Mouse (Mus musculus): ENCODE results near the gene Txn1.

Gene Txn1

DNA sequence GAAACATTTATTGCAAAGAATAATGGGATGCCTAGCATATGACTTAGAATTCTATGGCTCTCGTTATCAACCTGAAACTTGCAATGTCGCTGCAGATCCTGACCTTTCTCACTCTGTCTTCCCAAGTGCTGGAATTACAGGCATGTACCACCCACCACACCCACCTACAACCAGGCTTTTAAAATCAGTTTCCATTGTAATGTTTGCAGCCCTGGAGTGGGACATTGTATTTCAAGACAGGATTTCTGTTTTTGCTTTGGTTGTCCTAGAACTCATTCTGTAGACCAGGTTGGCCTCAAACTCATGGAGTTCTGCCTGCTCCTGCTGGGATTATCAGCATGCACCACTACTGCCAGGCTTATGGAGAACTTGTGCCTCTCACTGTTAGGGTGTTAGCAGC, 13.3 kb downstream of the Txn1 start:
- CTCF ChIA-PET: no interaction called here

GRCm38 (mm10) chr4:57940631-57941030, 15.6 kb downstream of the Txn1 start:
- CTCF ChIA-PET: interaction anchor here (0.7 kb wide), 1 partner anchor 171 kb away, joined by 4 read pairs; no protein-coding TSS in a partner anchor

- CTCF ChIA-PET: no interaction called here
These were observed 18.9 kb downstream of the Txn1 start for GRCm38 (mm10) chr4:57937292-57937691.

DNA sequence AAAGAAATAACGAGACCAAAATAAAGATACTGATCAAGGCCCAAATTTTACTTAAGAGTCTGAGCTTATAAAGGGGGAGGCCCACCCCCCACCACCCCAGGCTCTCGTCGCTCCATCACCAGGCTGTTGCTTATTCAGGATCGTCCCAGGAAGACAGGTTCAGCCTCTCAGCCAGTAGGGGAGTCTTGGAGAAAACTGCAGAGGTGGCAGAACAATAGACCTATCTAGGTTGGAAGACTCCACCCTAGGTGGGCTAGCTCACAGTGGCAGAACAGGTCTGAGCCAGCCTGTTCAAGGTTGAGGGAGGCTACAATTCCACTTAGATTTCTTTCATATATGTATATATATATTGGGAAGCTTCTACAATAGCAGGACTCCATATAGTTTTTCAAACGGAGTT, 22.0 kb downstream of the Txn1 start:
- CTCF ChIA-PET: no interaction called here

- CTCF ChIA-PET: no interaction called here
These were observed 25.5 kb downstream of the Txn1 start for GRCm38 (mm10) chr4:57930559-57931170.

- CTCF ChIA-PET: no interaction called here
These were observed 28.6 kb downstream of the Txn1 start for GRCm38 (mm10) chr4:57927464-57928205.

DNA sequence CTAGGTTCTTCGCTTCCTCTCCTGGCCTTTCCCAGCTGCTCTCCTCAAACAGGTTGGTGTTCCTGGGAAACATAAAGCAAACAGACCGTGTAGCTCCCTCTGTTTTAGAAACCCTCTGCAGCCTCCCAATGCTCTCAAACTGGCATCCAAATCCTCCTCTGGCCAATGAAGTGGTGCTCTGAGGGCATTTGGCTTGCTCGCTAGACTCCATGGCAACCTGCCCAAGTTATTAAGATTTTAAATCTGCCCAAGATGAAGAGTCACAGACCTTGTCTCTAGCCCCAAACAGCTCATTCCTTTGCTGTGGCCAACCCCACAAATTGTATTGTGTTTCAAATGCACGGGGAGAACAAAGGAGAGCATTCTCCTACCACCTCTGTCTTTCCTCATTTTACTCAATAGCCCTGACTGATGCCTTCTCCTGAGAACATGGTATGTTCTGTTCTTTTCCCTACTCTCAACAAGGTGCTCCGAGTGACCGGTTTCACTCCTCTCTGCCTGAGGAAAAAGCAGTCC, 31.6 kb downstream of the Txn1 start:
- CTCF ChIA-PET: no interaction called here

DNA sequence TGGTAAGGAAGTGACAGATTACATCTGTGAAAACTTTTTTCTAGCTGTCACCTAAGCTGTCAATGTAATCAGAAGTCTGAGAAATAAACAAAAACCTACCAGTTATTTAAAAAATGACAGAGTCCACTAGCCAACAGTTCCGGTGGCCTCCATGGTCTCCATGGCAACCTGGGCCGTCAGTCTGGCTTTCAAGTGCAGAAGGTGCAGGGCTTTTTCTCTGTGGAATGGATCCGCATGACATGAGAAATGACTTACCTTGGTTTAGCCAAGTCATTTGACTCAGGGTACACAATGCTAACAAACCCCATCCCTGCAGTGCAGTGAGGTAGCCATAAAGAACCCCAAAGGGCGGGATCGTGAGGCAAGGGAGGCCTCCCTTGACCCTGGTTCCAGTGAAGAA, 34.0 kb downstream of the Txn1 start:
- CTCF ChIA-PET: no interaction called here

- CTCF ChIA-PET: interaction anchor here (0.6 kb wide), 1 partner anchor 318 kb away, joined by 3 read pairs; no protein-coding TSS in a partner anchor
These were observed 35.7 kb downstream of the Txn1 start for GRCm38 (mm10) chr4:57920522-57920921.

DNA sequence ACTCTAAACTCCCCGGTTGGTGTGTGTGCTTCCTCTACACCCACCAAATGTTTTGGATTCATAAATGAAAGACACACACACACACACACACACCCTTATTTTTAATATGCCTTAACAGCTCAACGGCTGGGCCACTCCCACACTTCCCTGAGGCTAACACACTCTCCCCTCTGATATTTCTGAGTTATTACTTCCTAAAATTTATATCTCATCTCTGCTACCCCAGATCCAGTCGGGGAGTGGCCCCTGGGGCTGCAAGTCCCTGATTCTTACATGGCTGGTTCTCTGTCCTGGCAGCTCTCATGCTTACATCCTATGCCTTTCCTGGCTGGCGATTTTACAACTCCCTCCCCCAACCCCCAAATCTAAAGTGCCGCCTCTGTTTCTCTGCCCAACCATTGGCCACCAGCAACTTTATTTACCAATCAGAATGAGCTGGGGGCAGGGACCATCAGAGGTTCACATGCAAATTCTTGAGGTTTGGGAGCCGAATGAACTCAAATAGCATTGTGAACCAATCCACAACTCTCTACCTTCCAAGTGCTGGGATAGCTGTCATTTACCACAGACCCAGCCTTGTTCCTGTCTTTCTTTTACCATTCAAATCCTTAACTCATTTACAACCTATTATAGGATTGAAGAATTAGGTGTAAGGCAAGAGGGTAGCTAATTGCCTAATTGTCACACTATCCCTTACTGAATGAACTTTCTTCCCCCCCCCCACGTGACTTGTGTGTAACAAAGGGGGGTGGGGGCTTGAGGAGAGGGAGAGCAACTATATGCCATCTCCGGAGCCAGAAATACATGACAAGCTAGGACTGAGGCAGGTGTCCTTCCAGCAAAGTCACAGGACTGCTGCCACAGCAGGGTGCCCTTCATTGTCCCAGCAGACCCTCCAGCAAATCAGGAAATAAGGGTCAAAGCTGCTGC, 36.5 kb downstream of the Txn1 start:
- CTCF ChIA-PET: interaction anchor here (0.6 kb wide), 1 partner anchor 317 kb away, joined by 3 read pairs; no protein-coding TSS in a partner anchor

GRCm38 (mm10) chr4:57916711-57917110, 39.5 kb downstream of the Txn1 start:
- CTCF ChIA-PET: no interaction called here

DNA sequence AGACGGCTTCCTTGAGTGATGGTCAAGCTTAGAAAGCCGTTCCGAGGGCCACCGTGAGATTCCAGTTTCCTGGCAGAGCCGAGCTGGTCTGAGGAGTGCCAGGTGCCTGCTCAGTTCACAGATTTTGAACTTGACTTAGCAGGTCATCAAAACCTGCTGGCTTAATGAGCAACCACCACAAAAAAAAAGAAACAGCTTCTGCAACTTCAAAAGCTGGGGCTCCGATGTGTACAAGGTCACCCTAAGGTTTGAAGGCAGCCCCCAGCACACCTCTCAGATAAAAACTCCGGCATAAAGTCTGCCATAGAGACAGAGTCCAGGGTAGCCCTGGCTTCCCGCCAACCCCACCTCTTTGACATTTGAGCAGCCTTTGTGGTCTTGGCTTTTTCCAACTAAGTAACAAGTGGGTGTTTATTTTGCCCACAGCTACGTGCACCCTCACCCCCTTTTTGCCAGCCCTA, 40.0 kb downstream of the Txn1 start, which contains the start of gene D630039A03Rik:
Gene D630039A03Rik, minus strand, starts transcription at position 97 of the 461 bp plus-strand sequence.
- CTCF ChIA-PET: no interaction called here

- CTCF ChIA-PET: no interaction called here
These were observed 40.8 kb downstream of the Txn1 start for GRCm38 (mm10) chr4:57915216-57915965.

- CTCF ChIA-PET: interaction anchor here (0.5 kb wide), 1 partner anchor 12 kb away, joined by 3 read pairs; no protein-coding TSS in a partner anchor
These were observed 41.7 kb downstream of the Txn1 start for GRCm38 (mm10) chr4:57914193-57915190.

- CTCF ChIA-PET: interaction anchor here (0.6 kb wide), 2 partner anchors 49 to 871 kb away, joined by 3 to 5 read pairs; no protein-coding TSS in a partner anchor
These were observed 43.2 kb downstream of the Txn1 start for GRCm38 (mm10) chr4:57913021-57913420.

DNA sequence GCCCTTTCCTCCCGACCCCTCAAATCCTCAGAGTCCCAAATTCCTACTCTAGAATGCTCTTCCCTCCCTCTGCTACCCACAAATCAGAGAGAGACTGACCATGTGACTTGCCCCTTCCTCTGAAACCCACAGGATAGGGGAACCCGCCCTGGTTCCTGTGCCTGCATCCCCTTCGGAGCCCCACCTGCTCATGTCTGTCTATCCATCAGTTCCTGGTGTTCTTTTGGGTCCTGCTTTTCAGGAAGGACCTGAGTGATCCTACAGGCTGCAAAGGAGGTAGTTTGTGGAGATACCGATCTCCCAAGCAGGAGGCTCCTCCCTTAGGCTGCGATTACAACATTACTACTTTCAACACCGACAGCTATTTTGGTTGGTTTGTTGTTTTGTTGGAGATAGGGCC, 47.4 kb downstream of the Txn1 start:
- CTCF ChIA-PET: interaction anchor here (0.6 kb wide), 1 partner anchor 67 kb away, joined by 7 read pairs; no protein-coding TSS in a partner anchor

DNA sequence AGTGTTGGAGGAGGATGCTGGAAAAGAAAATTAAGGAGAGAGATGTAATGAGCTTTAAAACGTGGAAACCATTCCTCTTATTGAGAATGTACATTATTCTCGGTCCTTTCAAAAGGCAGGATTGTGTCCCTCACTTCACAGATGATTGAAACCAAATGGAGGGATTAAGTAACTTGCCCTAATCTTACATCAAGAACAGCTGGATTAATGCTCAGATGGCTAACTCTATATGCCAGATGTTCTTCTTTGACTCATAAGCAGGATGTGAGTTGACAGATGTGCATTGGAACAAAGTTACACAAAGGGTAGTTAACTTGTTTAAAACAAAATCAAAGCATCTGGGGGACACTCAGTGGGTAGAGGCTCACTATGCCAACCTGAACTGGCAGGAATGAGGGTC, 49.5 kb downstream of the Txn1 start:
- CTCF ChIA-PET: no interaction called here

- CTCF ChIA-PET: interaction anchor here (1.0 kb wide), 1 partner anchor 234 kb away, joined by 3 read pairs; no protein-coding TSS in a partner anchor
These were observed 51.6 kb downstream of the Txn1 start for GRCm38 (mm10) chr4:57904638-57905037.

GRCm38 (mm10) chr4:57904211-57904610, 52.0 kb downstream of the Txn1 start:
- CTCF ChIA-PET: no interaction called here

All from spleen, embryonic (tissue).